Mouse (Mus musculus) hindlimb bud, embryonic 11.5 days (tissue): ENCODE data around the gene Rnf150.

Experiments used
- DNase-seq: peaks from one replicate; pipeline ENCODE4 v3.0.0-alpha.2; 2012; ENCODE audit warnings: low read depth, low spot score; ENCODE audit errors: extremely low spot score

Gene Rnf150

DNA sequence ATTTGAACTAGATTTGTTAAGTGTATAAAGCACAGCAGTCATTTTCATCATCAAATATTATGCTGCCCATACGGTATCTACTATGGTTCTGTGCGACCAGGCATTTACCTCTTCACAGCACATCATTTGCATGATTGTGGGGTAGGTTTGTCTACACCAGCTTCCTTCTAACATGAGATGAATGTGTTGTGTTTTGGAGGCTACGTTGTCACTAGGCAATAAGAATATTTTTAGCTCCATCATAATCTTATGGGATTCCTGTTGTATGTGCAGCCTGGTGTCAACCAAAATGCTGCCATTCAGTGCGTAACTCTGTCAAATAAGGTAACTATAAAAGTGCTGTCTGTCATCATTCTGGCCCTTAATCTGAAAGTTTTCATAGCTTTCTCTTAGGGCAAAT lies 24.1 kb downstream of the Rnf150 start:
- DNase-seq: no peak

DNA sequence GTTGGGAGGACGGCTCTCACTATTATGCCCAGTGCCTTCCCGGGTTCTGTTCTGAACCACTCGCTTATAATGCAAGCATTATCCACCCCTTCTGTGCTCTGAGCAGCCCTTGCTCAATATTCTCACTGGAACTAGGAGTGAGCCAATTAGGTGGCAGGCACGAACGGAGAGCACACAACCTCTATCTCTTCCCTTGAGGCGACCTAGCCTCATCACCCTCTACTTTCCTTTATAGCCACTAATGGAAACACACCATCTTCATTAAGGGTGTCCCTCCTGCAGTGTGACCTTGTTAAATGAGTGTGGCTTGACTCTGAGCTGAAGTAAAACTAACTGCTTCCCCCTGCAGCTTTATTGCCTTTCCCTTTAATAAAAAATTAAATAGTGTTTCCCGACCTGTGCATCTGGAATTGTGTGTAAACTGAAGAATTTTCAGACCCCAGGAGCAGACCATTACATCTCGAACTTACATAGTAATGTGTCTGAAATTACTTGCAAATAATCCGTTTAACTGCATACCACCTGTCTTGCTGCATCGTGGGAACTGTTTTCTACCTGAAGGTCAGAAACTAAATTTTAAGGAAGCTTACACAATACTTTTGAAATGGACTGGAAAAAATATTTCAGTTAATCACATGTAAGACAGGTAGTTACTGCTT lies 26.0 kb downstream of the Rnf150 start:
- DNase-seq: no peak

GRCm38 (mm10) chr8:82895091-82895490 lies 31.9 kb downstream of the Rnf150 start:
- DNase-seq: no peak

GRCm38 (mm10) chr8:82896796-82897195 lies 33.6 kb downstream of the Rnf150 start:
- DNase-seq: no peak

- no peak for DNase-seq
Measured at GRCm38 (mm10) chr8:82897628-82898458, 34.7 kb downstream of the Rnf150 start.

GRCm38 (mm10) chr8:82898459-82898841 lies 35.3 kb downstream of the Rnf150 start:
- DNase-seq: no peak

- DNase-seq: no peak
Measured at GRCm38 (mm10) chr8:82900958-82901357, 37.8 kb downstream of the Rnf150 start.

DNA sequence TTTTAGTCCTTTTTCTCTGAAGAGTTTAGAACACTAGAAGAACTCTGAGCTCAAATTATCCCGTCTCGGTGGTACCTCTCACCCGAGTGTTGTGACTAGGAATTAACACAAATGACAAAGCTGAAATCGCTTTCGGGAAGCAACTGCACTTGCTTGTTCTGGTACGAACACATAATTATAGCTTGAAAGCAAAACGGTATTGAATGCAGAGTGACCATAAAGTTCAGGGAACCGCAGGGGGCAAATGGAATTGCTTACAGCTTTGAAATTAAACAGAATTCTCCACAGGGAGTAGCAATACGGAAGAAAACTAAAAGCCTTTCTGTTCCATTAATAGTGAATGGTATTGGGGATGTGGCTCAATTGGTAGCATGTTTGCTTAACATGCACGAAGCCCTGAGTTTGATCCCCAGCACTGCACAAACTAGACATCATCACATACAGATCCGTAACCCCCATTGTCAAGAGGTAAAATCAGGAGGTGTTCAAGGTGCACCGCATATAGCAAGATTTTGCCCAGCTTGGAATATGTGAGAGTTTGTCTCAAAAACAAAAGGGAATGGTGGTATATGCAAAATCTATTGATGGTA lies 38.5 kb downstream of the Rnf150 start:
- DNase-seq: no peak

GRCm38 (mm10) chr8:82903497-82903896 lies 40.3 kb downstream of the Rnf150 start:
- no peak for DNase-seq

- no peak for DNase-seq
Measured at GRCm38 (mm10) chr8:82907271-82907670, 44.1 kb downstream of the Rnf150 start.

DNA sequence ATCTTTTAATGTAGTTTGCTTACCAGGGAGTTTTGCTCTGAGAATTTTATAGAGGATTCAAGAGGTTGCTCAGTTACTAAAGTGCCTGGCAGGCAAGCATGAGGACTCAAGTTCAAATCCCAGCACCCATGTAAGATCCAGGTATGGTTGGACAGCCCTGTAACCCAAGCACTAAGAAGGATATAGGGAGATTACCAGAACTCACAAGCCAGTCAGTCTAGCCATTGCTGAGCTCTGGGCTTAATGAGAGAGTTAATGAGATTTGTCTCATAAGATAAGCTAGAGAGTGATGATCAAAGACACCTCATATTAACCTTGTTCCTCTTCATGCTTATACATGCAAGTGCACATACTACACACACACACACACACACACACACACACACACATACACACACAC lies 48.3 kb downstream of the Rnf150 start:
- DNase-seq: no peak

DNA sequence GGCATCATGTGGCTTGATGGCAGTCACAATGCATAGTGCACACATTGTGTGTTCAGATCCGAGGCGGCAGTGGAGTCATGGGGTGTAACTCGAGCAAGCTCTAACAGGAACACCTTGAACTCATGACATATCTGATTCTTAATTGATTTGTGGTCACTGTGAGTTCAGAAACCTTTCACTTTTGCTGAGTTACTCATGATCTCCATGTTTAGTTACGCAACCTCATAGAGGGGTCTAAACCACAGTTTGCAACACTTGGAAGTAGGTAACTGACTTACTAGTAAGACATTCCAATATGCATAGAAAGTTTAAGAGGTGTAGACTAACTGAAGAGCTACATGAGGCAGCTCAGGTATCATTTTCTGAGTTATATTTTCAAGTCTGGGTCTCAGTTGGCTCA lies 49.1 kb downstream of the Rnf150 start:
- no peak for DNase-seq

- no peak for DNase-seq
Measured at GRCm38 (mm10) chr8:82914543-82914942, 51.4 kb downstream of the Rnf150 start.

- no peak for DNase-seq
Measured at GRCm38 (mm10) chr8:82916851-82917539, 53.8 kb downstream of the Rnf150 start.

GRCm38 (mm10) chr8:82917540-82918316 lies 54.6 kb downstream of the Rnf150 start:
- no peak for DNase-seq

GRCm38 (mm10) chr8:82919676-82920075 lies 56.5 kb downstream of the Rnf150 start:
- no peak for DNase-seq

- DNase-seq: no peak
Measured at GRCm38 (mm10) chr8:82920124-82920523, 57.0 kb downstream of the Rnf150 start.

GRCm38 (mm10) chr8:82925286-82925685 lies 62.1 kb downstream of the Rnf150 start:
- DNase-seq: no peak

DNA sequence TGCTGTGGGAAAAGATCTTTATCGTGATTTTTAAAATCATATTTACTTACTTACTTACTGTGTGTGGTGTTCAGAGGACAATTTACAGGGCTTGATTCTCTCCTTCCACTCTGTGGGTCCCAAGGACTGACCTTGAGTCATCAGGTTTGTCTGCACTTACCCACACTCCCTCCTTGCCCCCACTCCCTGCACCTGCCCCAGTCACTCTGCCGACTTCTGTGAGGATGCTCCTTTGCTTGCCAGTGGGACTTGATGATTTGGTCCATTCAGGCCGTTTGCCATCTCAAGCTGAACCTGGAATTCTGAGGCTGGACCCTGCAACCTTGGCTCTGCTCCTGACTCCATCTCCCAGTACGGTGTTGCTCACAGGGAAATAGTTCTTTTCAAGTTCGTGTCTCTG lies 63.4 kb downstream of the Rnf150 start:
- no peak for DNase-seq

DNA sequence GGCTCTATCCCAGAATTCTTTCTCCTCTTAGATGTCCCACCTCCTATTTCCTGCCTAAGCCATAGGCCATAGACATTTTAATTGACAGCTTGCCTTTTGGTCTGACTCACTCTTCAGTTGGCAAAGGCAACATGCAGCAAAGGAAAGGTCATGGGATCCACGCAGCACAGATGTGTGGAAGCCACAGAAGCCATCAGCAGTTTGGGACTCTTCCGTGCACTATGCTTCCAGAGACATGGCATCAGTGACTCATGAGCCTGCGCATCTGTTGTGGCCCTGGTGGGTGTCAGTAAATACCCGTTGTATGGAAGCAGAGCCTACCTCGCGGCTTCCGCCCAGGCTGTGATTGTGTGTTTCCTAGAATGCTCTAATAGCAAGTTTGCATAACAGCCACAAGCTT lies 68.4 kb downstream of the Rnf150 start:
- DNase-seq: no peak

DNA sequence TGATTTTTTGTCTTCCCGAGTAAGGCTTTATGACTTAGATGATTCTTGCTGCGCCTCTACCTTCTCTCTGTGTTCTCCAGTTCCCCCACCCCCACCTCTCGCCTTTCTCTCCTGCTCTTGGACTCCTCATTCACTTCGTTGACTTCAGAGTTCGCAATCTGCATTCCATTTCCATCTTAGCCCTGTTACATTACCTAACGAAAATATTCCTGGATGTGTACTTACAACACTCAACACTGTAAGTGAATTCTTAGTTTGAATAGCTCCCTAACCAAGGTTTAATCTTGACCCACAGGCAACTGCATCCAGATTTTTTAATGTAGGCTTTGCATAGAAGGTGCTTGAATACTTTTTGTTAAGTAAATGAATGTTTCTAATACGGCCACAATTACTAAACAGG lies 73.0 kb downstream of the Rnf150 start:
- no peak for DNase-seq
